Mouse (Mus musculus): ENCODE measurements around the gene Cyp4f39. TPM values are rescaled to one million over a fixed set of nuclear protein-coding genes. Genes with fewer than 3 reads are reported as not detected.

The Cyp4f39 gene
- polyA plus RNA-seq, 1 experiment: 0.07 TPM

DNA sequence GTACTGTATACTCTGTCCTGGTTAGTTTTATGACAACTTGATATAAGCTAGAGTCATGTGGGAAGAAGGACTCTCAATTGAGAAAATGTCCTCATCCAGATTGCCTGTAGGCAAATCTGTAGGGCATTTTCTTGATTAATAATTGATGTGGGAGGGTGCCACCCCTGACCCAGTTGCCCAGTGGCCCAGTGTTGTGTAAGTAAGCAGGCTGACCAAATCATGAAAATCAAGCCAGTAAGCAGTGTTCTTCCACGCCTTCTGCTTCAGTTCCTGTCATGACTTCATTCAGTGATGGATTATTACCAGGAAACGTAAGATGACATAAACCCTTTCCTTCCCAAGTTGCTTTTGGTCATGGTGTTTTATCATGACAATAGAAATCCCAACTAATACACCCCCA is 50.6 kb downstream of the Cyp4f39 start:
- no peak overlapping the region for H3K4me2 ChIP-seq (ENCODE audit: low read depth)
- TF ChIP-seq USF1 (IDR thresholded peaks at IDR 0.05; ENCODE audit: low read depth): no peak
- TF ChIP-seq TCF12 (IDR thresholded peaks at IDR 0.05; ENCODE audit: insufficient read depth, poor library complexity, severe bottlenecking): no peak
- TF ChIP-seq MYOG (IDR thresholded peaks at IDR 0.05; ENCODE audit: control insufficient read depth in 1 of 3, insufficient read depth in 1 of 3, insufficient read length in 2 of 3, low read depth in 2 of 3): no peak
- no peak for TF ChIP-seq REST (IDR thresholded peaks at IDR 0.05; ENCODE audit: insufficient read depth, insufficient read length)
- TF ChIP-seq POLR2A (IDR thresholded peaks at IDR 0.05; ENCODE audit: insufficient read length, low read depth): no peak
- no peak for TF ChIP-seq MAX (IDR thresholded peaks at IDR 0.05; ENCODE audit: low read depth)
- TF ChIP-seq POLR2AphosphoS2 (IDR thresholded peaks at IDR 0.05; ENCODE audit: insufficient read length, low read depth): no peak
- TF ChIP-seq SRF (IDR thresholded peaks at IDR 0.05; ENCODE audit: control insufficient read depth, insufficient read length, low read depth): no peak
- no peak for TF ChIP-seq E2F4 (IDR thresholded peaks at IDR 0.05; ENCODE audit: insufficient read depth)
- TF ChIP-seq MYOD1 (IDR thresholded peaks at IDR 0.05; ENCODE audit: control insufficient read depth in 1 of 3, insufficient read length in 2 of 3, low read depth in 2 of 3): no peak
- TF ChIP-seq CEBPB (IDR thresholded peaks at IDR 0.05; ENCODE audit: insufficient read depth, poor library complexity, severe bottlenecking): no peak
- no peak for TF ChIP-seq TCF3 (IDR thresholded peaks at IDR 0.05; ENCODE audit: insufficient read length, low read depth)
- no peak overlapping the region for H3K4me3 ChIP-seq
- no peak overlapping the region for H3ac ChIP-seq (ENCODE audit: control insufficient read depth, insufficient read length)
- H3K36me3 ChIP-seq (ENCODE audit: control insufficient read depth, insufficient read depth): no peaks in the 10 kb centered on the region
- H3K27me3 ChIP-seq (ENCODE audit: control insufficient read depth, insufficient read depth, insufficient read length): no peaks in the 10 kb centered on the region
- H3K79me2 ChIP-seq (ENCODE audit: control insufficient read depth, insufficient read depth): no peaks in the 10 kb centered on the region

DNA sequence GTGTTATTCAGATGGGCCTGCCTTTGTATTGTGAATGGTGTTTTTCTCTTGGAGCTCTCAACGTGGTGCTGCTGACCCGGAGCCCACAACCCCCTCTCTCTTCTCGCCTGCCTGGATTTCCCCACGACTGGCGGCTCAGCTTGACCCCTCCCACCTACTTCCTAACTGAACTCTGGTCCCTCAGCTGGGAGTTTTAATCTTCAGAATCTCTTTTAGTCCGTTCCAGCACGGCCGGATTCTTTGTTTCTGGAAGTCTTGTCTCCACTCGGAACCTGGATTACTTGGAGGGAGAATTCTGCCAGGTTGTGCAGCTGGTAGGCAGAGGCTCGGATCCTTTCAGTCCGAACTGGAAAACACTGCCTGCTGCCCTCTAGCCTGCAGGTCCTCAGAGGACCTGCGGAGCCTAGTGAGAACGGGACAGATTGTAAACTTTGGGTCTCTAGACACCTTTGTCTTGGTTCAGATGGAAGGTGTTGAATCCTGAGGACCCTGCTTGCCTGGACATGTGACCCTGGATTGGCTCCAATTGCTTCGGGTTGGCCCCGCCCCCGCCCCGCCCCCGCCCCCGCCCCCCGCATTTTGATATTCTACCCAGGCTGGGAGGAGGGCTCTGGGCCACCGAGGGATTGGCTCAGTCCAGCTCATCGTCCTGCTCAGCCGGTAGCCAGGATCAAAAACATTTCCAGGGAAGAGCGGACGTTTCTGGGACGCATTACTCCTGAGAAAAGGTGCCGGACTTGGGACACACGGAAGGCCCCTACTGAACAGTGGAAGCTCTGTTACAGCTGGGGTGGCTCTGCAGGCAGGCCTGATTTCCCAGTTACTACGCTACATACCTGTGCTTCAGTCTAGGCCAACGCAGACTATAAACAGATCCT is 53.6 kb downstream of the Cyp4f39 start, which contains the start of gene Cyp4f17:
Gene Cyp4f17 (plus strand): TSS at position 200 of the 878 bp plus-strand sequence.
- Histone ChIP-seq H3K79me2 (ENCODE audit: control insufficient read depth, insufficient read depth) (no peaks in the 10 kb centered on the region), H3K27me3 (ENCODE audit: control insufficient read depth, insufficient read depth, insufficient read length) (no peaks in the 10 kb centered on the region), H3ac (ENCODE audit: control insufficient read depth, insufficient read length) (no peak within 1 kb of the TSS), H3K4me2 (ENCODE audit: low read depth) (peak within 1 kb of the TSS; percentile 89), H3K36me3 (ENCODE audit: control insufficient read depth, insufficient read depth) (no peaks in the 10 kb centered on the region), H3K4me3 (peak within 1 kb of the TSS; percentile 30)
- TF ChIP-seq MYOD1 (IDR thresholded peaks at IDR 0.05; ENCODE audit: control insufficient read depth in 1 of 3, insufficient read length in 2 of 3, low read depth in 2 of 3): no peak
- TF ChIP-seq USF1 (IDR thresholded peaks at IDR 0.05; ENCODE audit: low read depth): peak; percentile 49
- TF ChIP-seq POLR2A (IDR thresholded peaks at IDR 0.05; ENCODE audit: insufficient read length, low read depth): peak; percentile 38

DNA sequence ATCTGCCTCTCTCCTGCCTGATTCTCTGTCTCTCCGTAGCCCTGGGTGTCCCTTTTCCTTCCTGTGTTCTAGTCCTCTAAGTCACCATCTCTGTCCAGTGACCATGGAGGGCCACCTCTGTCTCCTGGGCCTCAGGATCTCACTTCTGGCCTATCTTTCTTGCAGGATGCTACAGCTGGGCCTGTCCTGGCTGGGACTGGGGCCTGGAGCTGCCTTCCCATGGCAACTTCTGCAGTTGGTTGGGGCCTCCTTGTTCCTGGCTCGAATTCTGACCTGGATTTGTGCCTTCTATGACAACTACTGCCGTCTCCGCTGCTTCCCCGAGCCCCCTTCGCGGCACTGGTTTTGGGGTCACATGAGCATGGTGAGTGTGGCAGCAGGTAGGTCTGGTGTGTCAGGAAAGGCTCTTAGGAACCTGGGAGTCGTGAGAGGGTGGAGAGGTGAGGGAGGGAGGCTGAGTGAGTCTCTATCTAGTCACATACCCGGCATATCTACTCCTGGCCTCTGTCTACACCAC is 54.3 kb downstream of the Cyp4f39 start:
- Histone ChIP-seq H3K4me2 (ENCODE audit: low read depth) (peak overlapping the region; percentile 89), H3K36me3 (ENCODE audit: control insufficient read depth, insufficient read depth) (no peaks in the 10 kb centered on the region), H3K27me3 (ENCODE audit: control insufficient read depth, insufficient read depth, insufficient read length) (no peaks in the 10 kb centered on the region), H3K79me2 (ENCODE audit: control insufficient read depth, insufficient read depth) (no peaks in the 10 kb centered on the region), H3ac (ENCODE audit: control insufficient read depth, insufficient read length) (no peak overlapping the region), H3K4me3 (peak overlapping the region; percentile 30)
- TF ChIP-seq SRF (IDR thresholded peaks at IDR 0.05; ENCODE audit: control insufficient read depth, insufficient read length, low read depth) (no peak), TCF3 (IDR thresholded peaks at IDR 0.05; ENCODE audit: insufficient read length, low read depth) (no peak), REST (IDR thresholded peaks at IDR 0.05; ENCODE audit: insufficient read depth, insufficient read length) (no peak), MYOD1 (IDR thresholded peaks at IDR 0.05; ENCODE audit: control insufficient read depth in 1 of 3, insufficient read length in 2 of 3, low read depth in 2 of 3) (no peak), CEBPB (IDR thresholded peaks at IDR 0.05; ENCODE audit: insufficient read depth, poor library complexity, severe bottlenecking) (no peak), POLR2A (IDR thresholded peaks at IDR 0.05; ENCODE audit: insufficient read length, low read depth) (no peak), E2F4 (IDR thresholded peaks at IDR 0.05; ENCODE audit: insufficient read depth) (no peak), MAX (IDR thresholded peaks at IDR 0.05; ENCODE audit: low read depth) (no peak), MYOG (IDR thresholded peaks at IDR 0.05; ENCODE audit: control insufficient read depth in 1 of 3, insufficient read depth in 1 of 3, insufficient read length in 2 of 3, low read depth in 2 of 3) (no peak), TCF12 (IDR thresholded peaks at IDR 0.05; ENCODE audit: insufficient read depth, poor library complexity, severe bottlenecking) (no peak), USF1 (IDR thresholded peaks at IDR 0.05; ENCODE audit: low read depth) (no peak), POLR2AphosphoS2 (IDR thresholded peaks at IDR 0.05; ENCODE audit: insufficient read length, low read depth) (no peak)

DNA sequence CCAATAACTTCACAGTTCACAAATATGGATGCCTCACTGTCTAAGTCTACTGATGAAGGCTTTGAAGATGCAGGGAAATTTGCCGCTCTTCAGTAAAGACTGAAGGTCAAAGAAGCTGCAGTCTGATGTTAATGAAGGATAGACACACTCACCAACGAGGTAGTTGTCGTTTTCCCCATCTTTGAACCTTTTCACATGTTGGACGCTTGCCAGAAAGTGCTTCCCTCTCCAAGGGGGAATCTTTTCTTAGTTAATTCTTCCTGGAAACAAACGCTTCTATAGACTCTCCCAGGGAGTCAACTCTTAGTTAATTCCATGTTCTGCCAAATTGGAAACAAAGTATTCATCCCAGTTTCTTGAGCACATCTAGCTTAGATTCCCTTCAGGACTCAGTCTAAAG is 63.6 kb downstream of the Cyp4f39 start:
- no peak for TF ChIP-seq CEBPB (IDR thresholded peaks at IDR 0.05; ENCODE audit: insufficient read depth, poor library complexity, severe bottlenecking)
- TF ChIP-seq POLR2A (IDR thresholded peaks at IDR 0.05; ENCODE audit: insufficient read length, low read depth): no peak
- no peak for TF ChIP-seq POLR2AphosphoS2 (IDR thresholded peaks at IDR 0.05; ENCODE audit: insufficient read length, low read depth)
- TF ChIP-seq SRF (IDR thresholded peaks at IDR 0.05; ENCODE audit: control insufficient read depth, insufficient read length, low read depth): no peak
- TF ChIP-seq MYOG (IDR thresholded peaks at IDR 0.05; ENCODE audit: control insufficient read depth in 1 of 3, insufficient read depth in 1 of 3, insufficient read length in 2 of 3, low read depth in 2 of 3): no peak
- no peak for TF ChIP-seq MAX (IDR thresholded peaks at IDR 0.05; ENCODE audit: low read depth)
- no peak for TF ChIP-seq TCF12 (IDR thresholded peaks at IDR 0.05; ENCODE audit: insufficient read depth, poor library complexity, severe bottlenecking)
- TF ChIP-seq TCF3 (IDR thresholded peaks at IDR 0.05; ENCODE audit: insufficient read length, low read depth): no peak
- TF ChIP-seq USF1 (IDR thresholded peaks at IDR 0.05; ENCODE audit: low read depth): no peak
- no peak for TF ChIP-seq REST (IDR thresholded peaks at IDR 0.05; ENCODE audit: insufficient read depth, insufficient read length)
- TF ChIP-seq MYOD1 (IDR thresholded peaks at IDR 0.05; ENCODE audit: control insufficient read depth in 1 of 3, insufficient read length in 2 of 3, low read depth in 2 of 3): no peak
- TF ChIP-seq E2F4 (IDR thresholded peaks at IDR 0.05; ENCODE audit: insufficient read depth): no peak
- Histone ChIP-seq H3K79me2 (ENCODE audit: control insufficient read depth, insufficient read depth) (no peaks in the 10 kb centered on the region), H3K27me3 (ENCODE audit: control insufficient read depth, insufficient read depth, insufficient read length) (no peaks in the 10 kb centered on the region), H3K36me3 (ENCODE audit: control insufficient read depth, insufficient read depth) (no peaks in the 10 kb centered on the region), H3ac (ENCODE audit: control insufficient read depth, insufficient read length) (no peak overlapping the region), H3K4me2 (ENCODE audit: low read depth) (no peak overlapping the region), H3K4me3 (no peak overlapping the region)
